Mouse (Mus musculus): Measurements from ENCODE around the gene Syce2.

DNA sequence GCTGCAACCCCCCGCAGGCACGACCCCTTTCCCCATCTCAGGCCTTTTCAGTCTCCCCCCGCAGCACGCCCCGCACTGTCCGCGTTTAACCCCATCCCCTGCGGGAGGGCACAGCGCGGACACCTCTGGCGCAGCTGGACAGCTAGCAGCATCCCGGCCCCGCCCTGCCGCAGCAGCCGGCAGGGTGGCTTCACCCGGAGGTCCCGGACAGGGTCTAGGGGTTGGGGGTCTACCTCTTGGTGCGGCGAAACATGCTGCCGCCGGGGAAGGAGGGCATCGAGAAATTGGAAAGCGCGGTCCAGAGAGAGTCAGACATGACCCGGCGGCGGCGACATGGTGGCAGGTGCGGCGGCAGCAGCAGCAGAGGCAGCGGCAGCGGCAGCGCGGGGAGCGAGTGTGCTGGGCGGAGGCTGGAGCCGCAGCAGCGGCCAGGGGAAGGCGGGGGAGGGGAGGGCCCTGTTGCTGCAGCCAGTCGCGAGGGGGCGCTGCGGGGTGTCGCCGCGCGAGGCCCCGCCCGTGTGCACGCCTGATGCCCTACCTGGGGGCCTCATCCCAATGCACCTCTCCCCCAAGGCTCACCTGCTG lies 65.1 kb downstream of the Syce2 start, which contains the start of gene Mast1:
- TF ChIP-seq POLR2A (IDR thresholded peaks at IDR 0.05; ENCODE audit: borderline replicate concordance, extremely low read depth, low read depth, low read length) = no peak
- TF ChIP-seq CTCF (IDR thresholded peaks at IDR 0.05; ENCODE audit: insufficient read depth, low read length) = peak; percentile 19; the same call in 1 of the 2 replicates

Measured in lung, adult 2 months (tissue).